Mouse (Mus musculus): ENCODE measurements around the gene Nedd9. TPM values are rescaled to one million over a fixed set of nuclear protein-coding genes. Genes with fewer than 3 reads are reported as not detected.

Gene Nedd9
- polyA plus RNA-seq, 1 experiment from 2014 or later: 16.4 TPM

GRCm38 (mm10) chr13:41331671-41332340, 155.4 kb downstream of the Nedd9 start:
- H3K9ac ChIP-seq (replicated peaks): no peak overlapping the region
- H3K36me3 ChIP-seq: no peaks in the 10 kb centered on the region
- peaks cover 4% of the 10 kb centered on the region; the same call in 1 of the 2 replicates for H3K4me1 ChIP-seq
- H3K9me3 ChIP-seq: no peaks in the 10 kb centered on the region
- H3K27me3 ChIP-seq: no peaks in the 10 kb centered on the region
- H3K27ac ChIP-seq (replicated peaks): no peak overlapping the region
- no peak for ATAC-seq (ENCODE audit: low FRiP score, low read depth)
- H3K4me2 ChIP-seq (replicated peaks): no peak overlapping the region
- 93% methylated on average over 7 of the region's 7 CpGs for WGBS
- no peak overlapping the region for H3K4me3 ChIP-seq

DNA sequence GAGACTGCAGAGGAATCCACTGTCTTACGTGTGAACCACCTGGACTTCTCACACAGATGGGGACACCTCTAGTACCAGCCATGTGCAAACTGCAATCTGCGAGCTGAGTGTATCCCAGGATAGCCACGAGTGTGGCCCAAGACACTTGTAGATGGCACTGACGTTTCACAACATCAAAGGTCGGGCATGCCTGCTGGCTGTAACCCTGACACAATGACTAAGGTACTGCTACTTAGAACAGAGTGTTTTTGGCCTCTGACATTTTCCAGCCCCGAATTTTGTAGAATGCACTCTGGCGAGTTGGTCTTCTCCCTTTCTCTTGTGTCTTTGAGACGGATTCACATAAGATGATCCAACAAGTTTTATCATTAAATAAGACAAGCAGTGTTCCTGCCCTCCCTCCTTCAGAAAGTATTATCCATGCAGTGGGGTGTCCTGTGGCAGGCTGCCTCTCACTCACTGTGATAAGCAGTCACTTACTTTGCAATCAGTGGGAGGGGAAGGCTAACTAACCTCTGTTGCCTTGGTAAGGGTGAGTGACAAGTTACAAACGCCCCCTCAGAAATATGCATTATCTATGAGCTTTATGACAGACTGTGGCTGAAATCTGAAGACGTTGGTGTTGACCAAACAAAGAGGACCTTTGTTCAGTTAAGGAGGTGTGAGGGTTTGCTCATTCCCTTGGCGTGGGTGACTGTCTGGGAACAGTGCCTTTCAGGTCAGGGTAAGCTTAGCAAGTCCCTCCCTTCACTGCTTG, 156.4 kb downstream of the Nedd9 start:
- H3K36me3 ChIP-seq: no peaks in the 10 kb centered on the region
- no peak for ATAC-seq (ENCODE audit: low FRiP score, low read depth)

DNA sequence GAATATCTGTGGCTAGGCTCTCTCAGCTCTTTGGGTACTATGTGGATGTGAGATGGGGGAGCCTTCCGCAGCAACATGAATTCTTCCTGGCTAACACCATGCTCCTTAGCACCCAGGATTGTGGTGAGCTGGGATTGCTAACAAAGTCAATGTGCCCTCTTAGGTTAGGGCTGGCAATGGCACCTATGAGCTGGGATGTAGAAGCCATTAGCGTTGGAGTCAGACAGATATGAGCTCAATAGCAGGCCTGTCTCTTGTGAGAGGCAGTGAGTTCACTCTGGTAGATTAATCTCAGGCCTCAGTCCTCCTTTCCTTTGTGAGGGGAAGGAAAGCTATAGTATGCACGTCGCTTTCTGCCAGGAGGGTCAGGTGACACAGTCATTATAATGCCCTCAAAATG, 157.1 kb downstream of the Nedd9 start:
- Histone ChIP-seq H3K9me3 (no peaks in the 10 kb centered on the region), H3K27ac (replicated peaks) (no peak overlapping the region), H3K27me3 (no peaks in the 10 kb centered on the region), H3K4me3 (no peak overlapping the region), H3K4me1 (peaks cover 4% of the 10 kb centered on the region; the same call in 1 of the 2 replicates), H3K9ac (replicated peaks) (no peak overlapping the region), H3K4me2 (replicated peaks) (no peak overlapping the region), H3K36me3 (no peaks in the 10 kb centered on the region)
- 83% methylated on average over 4 of the region's 4 CpGs for WGBS
- no peak for ATAC-seq (ENCODE audit: low FRiP score, low read depth)

More for the DNA sequence above, 156.4 kb downstream of the Nedd9 start:
- H3K4me2 ChIP-seq (replicated peaks): no peak overlapping the region
- WGBS: 80% methylated on average over 11 of the region's 11 CpGs
- no peaks in the 10 kb centered on the region for H3K27me3 ChIP-seq
- H3K9me3 ChIP-seq: no peaks in the 10 kb centered on the region
- no peak overlapping the region for H3K9ac ChIP-seq (replicated peaks)
- H3K4me3 ChIP-seq: no peak overlapping the region
- no peak overlapping the region for H3K27ac ChIP-seq (replicated peaks)
- peaks cover 4% of the 10 kb centered on the region; the same call in 1 of the 2 replicates for H3K4me1 ChIP-seq

GRCm38 (mm10) chr13:41328481-41328880, 158.7 kb downstream of the Nedd9 start:
- no peak for ATAC-seq (ENCODE audit: low FRiP score, low read depth)
- H3K4me3 ChIP-seq: no peak overlapping the region
- no peaks in the 10 kb centered on the region for H3K9me3 ChIP-seq
- peaks cover 4% of the 10 kb centered on the region; the same call in 1 of the 2 replicates for H3K4me1 ChIP-seq
- H3K27ac ChIP-seq (replicated peaks): no peak overlapping the region
- no peaks in the 10 kb centered on the region for H3K36me3 ChIP-seq
- H3K4me2 ChIP-seq (replicated peaks): no peak overlapping the region
- 69% methylated on average over 2 of the region's 2 CpGs for WGBS
- H3K27me3 ChIP-seq: no peaks in the 10 kb centered on the region
- H3K9ac ChIP-seq (replicated peaks): no peak overlapping the region

DNA sequence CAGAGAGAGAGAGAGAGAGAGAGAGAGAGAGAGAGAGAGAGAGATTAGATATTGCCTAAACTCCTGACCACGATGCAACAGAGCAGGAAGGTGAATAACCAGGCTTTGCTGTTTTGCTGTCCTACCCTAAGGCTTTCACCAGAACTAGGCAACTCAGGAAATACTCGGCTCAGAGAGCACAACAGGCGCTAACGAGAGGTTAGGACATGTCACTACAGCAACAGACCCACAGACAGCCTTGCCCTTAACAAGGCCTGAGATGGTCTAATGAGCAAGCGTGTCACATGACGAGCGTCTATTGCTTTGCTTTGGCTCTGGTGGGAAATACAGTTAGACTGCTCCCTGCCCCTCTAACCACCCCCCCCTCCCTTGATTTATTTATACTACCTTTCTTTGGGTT, 159.6 kb downstream of the Nedd9 start:
- Histone ChIP-seq H3K36me3 (no peaks in the 10 kb centered on the region), H3K4me2 (replicated peaks) (no peak overlapping the region), H3K27me3 (no peaks in the 10 kb centered on the region), H3K9me3 (no peaks in the 10 kb centered on the region), H3K9ac (replicated peaks) (no peak overlapping the region), H3K27ac (replicated peaks) (no peak overlapping the region), H3K4me1 (peaks cover 4% of the 10 kb centered on the region; the same call in 1 of the 2 replicates), H3K4me3 (no peak overlapping the region)
- ATAC-seq (ENCODE audit: low FRiP score, low read depth): no peak
- 74% methylated on average over 7 of the region's 7 CpGs for WGBS

- Histone ChIP-seq H3K27ac (replicated peaks) (no peak overlapping the region), H3K4me2 (replicated peaks) (no peak overlapping the region), H3K9me3 (no peaks in the 10 kb centered on the region), H3K9ac (replicated peaks) (no peak overlapping the region), H3K4me3 (no peak overlapping the region), H3K4me1 (peaks cover 9% of the 10 kb centered on the region; the same call in 1 of the 2 replicates), H3K36me3 (no peaks in the 10 kb centered on the region), H3K27me3 (no peaks in the 10 kb centered on the region)
- ATAC-seq (ENCODE audit: low FRiP score, low read depth): no peak
- WGBS: 87% methylated on average over 4 of the region's 4 CpGs
Observed at GRCm38 (mm10) chr13:41326134-41326533, 161.0 kb downstream of the Nedd9 start.

DNA sequence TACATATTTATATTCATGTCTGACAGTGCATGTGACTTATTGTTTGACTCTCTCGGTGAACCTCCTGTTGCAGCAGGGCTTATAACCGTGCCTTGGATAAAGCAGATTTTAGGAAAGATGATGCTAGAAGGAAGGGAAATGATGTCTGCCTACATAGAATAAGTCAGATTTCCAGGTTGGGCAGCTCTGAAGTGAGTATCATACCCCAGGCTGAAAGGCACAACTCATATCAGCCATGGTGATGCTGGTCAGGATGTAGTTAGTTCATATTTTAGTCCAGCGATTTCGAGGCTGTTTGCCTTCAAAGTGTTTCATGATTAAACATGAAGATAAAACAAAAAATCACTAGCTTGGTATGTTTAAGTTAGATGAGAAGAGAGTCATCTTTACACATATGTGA, 161.8 kb downstream of the Nedd9 start:
- no peaks in the 10 kb centered on the region for H3K27me3 ChIP-seq
- ATAC-seq (ENCODE audit: low FRiP score, low read depth): no peak
- 92% methylated on average over 4 of the region's 4 CpGs for WGBS
- H3K4me1 ChIP-seq: peaks cover 14% of the 10 kb centered on the region
- no peak overlapping the region for H3K9ac ChIP-seq (replicated peaks)
- no peaks in the 10 kb centered on the region for H3K9me3 ChIP-seq
- H3K4me2 ChIP-seq (replicated peaks): no peak overlapping the region
- H3K36me3 ChIP-seq: no peaks in the 10 kb centered on the region
- no peak overlapping the region for H3K27ac ChIP-seq (replicated peaks)
- no peak overlapping the region for H3K4me3 ChIP-seq

GRCm38 (mm10) chr13:41324631-41325030, 162.5 kb downstream of the Nedd9 start:
- H3K27me3 ChIP-seq: no peaks in the 10 kb centered on the region
- H3K27ac ChIP-seq (replicated peaks): no peak overlapping the region
- H3K9me3 ChIP-seq: no peaks in the 10 kb centered on the region
- H3K4me2 ChIP-seq (replicated peaks): no peak overlapping the region
- H3K4me1 ChIP-seq: peaks cover 14% of the 10 kb centered on the region
- 88% methylated on average over 4 of the region's 4 CpGs for WGBS
- H3K36me3 ChIP-seq: no peaks in the 10 kb centered on the region
- no peak for ATAC-seq (ENCODE audit: low FRiP score, low read depth)
- no peak overlapping the region for H3K9ac ChIP-seq (replicated peaks)
- H3K4me3 ChIP-seq: no peak overlapping the region

- Histone ChIP-seq H3K4me1 (peaks cover 10% of the 10 kb centered on the region), H3K9ac (replicated peaks) (no peak overlapping the region), H3K4me2 (replicated peaks) (no peak overlapping the region), H3K9me3 (no peaks in the 10 kb centered on the region), H3K27me3 (no peaks in the 10 kb centered on the region), H3K4me3 (no peak overlapping the region), H3K36me3 (peaks cover 16% of the 10 kb centered on the region), H3K27ac (replicated peaks) (no peak overlapping the region; the same call in 1 of the 2 replicates)
- WGBS: 84% methylated on average over 3 of the region's 3 CpGs
- no peak for ATAC-seq (ENCODE audit: low FRiP score, low read depth)
Observed at GRCm38 (mm10) chr13:41321433-41321832, 165.7 kb downstream of the Nedd9 start.

DNA sequence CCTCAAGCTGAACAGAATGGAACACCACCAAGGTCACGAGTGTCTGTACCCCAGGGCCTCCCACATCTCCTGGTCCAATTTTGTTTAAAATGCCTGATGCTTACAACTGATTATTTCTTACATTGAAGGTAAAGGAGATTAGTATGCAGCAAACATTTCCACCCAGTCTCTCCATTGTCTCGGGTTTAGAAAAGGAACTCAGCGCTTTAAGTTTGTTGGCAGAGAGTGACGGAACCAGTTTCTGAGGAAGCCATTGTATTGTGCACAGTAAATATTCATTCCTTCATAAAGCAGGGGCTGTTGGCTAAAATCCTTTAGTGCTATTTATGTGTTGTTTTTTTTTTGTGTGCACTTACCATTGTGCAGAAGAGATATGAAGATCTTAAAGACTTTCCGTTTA, 166.4 kb downstream of the Nedd9 start:
- Histone ChIP-seq H3K36me3 (peaks cover 23% of the 10 kb centered on the region), H3K27me3 (no peaks in the 10 kb centered on the region), H3K4me3 (no peak overlapping the region), H3K9ac (replicated peaks) (no peak overlapping the region), H3K4me2 (replicated peaks) (no peak overlapping the region), H3K27ac (replicated peaks) (no peak overlapping the region; the same call in 1 of the 2 replicates), H3K4me1 (peaks cover 10% of the 10 kb centered on the region), H3K9me3 (no peaks in the 10 kb centered on the region)
- WGBS: 50% methylated on average over 5 of the region's 5 CpGs
- ATAC-seq (ENCODE audit: low FRiP score, low read depth): no peak

DNA sequence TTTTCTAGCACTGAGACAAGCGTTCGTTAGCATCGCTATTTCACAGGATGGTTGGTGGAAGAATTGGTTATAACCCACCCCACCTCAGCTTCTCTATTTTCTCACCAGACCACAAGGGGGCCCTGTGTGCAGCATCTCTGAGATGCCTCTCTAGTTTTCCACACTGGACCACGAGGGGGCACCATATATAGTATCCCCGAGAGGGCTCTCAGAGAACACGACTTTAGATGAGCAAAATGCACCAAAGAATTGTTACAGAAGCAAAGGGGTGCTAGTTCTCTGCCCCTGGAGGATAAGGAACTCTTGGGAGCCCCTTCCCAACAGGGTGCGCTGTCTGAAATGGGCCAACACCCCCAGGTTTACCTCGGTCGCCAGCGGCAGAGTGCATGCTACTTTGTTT, 184.4 kb downstream of the Nedd9 start:
- ATAC-seq (ENCODE audit: low FRiP score, low read depth): no peak
- H3K9ac ChIP-seq (replicated peaks): no peak overlapping the region
- 61% methylated on average over 10 of the region's 10 CpGs for WGBS

DNA sequence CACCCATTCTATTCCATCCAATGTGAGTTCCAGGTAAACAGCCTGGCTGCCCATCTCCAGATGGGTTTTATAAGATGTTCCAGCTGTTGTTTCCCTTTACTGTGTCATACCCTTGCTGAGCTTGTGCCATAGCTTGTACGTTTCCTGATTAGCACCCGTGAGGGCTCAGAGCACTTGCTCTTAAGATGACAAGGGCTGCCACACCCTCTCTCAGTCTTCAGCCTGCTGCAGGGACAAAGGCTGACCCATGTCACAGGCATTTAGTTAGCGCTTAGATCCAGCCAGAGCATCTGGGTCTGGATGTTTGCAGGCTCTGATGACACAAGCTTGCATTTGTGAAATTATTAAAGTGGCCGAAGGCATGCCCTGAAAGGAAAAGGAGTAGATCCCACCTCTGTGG, 187.1 kb downstream of the Nedd9 start:
- Histone ChIP-seq H3K4me1 (no peaks in the 10 kb centered on the region), H3K27ac (replicated peaks) (no peak overlapping the region), H3K9ac (replicated peaks) (no peak overlapping the region), H3K9me3 (no peaks in the 10 kb centered on the region), H3K36me3 (no peaks in the 10 kb centered on the region), H3K4me2 (replicated peaks) (no peak overlapping the region), H3K4me3 (no peak overlapping the region), H3K27me3 (peaks cover 7% of the 10 kb centered on the region; the same call in 1 of the 2 replicates)
- WGBS: 72% methylated on average over 4 of the region's 4 CpGs
- ATAC-seq (ENCODE audit: low FRiP score, low read depth): no peak

More for the DNA sequence above, 184.4 kb downstream of the Nedd9 start:
- Histone ChIP-seq H3K27ac (replicated peaks) (no peak overlapping the region), H3K4me3 (no peak overlapping the region), H3K27me3 (peaks cover 7% of the 10 kb centered on the region; the same call in 1 of the 2 replicates), H3K36me3 (no peaks in the 10 kb centered on the region), H3K4me1 (no peaks in the 10 kb centered on the region), H3K9me3 (no peaks in the 10 kb centered on the region), H3K4me2 (replicated peaks) (no peak overlapping the region)
